Mouse (Mus musculus): ENCODE data around the gene Tcf20. TPM values are rescaled to one million over a fixed set of nuclear protein-coding genes. Genes with fewer than 3 reads are reported as not detected.

Tcf20 gene
- 218 TPM for total RNA-seq (2023)

GRCm38 (mm10) chr15:82987732-82988112 is at the start of gene Tcf20:
Gene Tcf20, minus strand, starts transcription at chr15:82987872.

GRCm38 (mm10) chr15:83032981-83033541 is 45.4 kb upstream of the Tcf20 start, which contains the start of gene Nfam1:
Gene Nfam1, minus strand, starts transcription at chr15:83033306.

GRCm38 (mm10) chr15:82794277-82794676 is 193.4 kb downstream of the Tcf20 start, which contains the start of gene Cyp2d26:
Gene Cyp2d26, minus strand, starts transcription at chr15:82794294.

GRCm38 (mm10) chr15:82763631-82764420 is 223.8 kb downstream of the Tcf20 start, which contains the start of gene Cyp2d40:
Gene Cyp2d40, minus strand, starts transcription at chr15:82764183.

Other genes with a start within 250 kb of the Tcf20 start
- not detected for gene Cyp2d40, start 223.7 kb downstream of the Tcf20 start, total RNA-seq (2023)
- gene Cyp2d26, start 193.6 kb downstream of the Tcf20 start, total RNA-seq (2023): 1.4 TPM
- gene Nfam1, start 45.4 kb upstream of the Tcf20 start, total RNA-seq (2023): 6.5 TPM
- gene Serhl, start 101.6 kb upstream of the Tcf20 start, total RNA-seq (2023): 15.9 TPM
- 112 TPM for gene Rrp7a, start 134.9 kb upstream of the Tcf20 start, total RNA-seq (2023)
- gene Poldip3, start 161.5 kb upstream of the Tcf20 start, total RNA-seq (2023): 235 TPM
- gene Cyb5r3, start 184.7 kb upstream of the Tcf20 start, total RNA-seq (2023): 53.2 TPM